Mouse (Mus musculus): ENCODE data around the gene Hhat.

Hhat gene

DNA sequence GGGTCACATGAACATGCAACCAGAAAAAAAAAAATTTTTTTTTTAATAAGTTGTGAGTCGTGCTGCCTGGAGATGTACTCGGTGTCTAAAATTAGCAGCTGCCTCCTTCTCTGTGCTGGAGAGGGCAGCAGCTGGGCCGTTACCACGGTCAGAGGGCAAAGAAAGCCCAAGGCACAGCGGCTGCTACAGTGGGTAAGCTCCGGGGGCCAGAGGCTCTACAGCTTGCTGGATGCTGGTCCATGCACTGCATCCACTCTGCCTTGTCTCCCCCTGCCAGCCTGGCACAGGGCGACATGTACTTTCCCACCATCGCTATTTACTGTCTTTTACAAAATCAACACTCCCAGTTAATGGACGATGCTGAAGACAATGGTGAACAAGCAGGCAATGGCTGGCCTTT lies 226.9 kb downstream of the Hhat start:
- in situ Hi-C loops (cut with MboI; ENCODE audit: low pct_unique_long_range_greater_than_20kb in 1 of 2, low sequenced_read_pairs in 2 of 2, unreplicated experiment in 1 of 2), result no loop called here

DNA sequence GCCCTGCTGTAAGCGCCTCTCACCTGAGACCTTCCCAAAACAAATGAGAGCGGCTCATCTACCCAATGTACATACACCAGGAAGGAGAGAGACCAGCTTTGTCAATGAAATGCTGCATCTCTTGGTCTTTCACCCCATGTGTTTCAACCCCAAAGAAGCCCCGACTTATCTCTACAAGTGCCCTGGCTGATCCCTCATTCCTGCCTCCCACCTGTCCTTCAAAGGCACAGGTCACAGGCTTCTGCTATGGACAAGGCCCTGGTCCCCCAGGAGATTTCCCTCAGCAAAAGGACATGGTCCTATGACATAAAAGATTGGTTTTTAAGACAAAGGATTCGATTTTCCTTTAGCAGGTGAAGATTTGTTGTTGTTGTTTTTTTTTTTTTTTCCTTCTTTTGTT lies 227.3 kb downstream of the Hhat start:
- in situ Hi-C loops (cut with MboI; ENCODE audit: low pct_unique_long_range_greater_than_20kb in 1 of 2, low sequenced_read_pairs in 2 of 2, unreplicated experiment in 1 of 2), result no loop called here

DNA sequence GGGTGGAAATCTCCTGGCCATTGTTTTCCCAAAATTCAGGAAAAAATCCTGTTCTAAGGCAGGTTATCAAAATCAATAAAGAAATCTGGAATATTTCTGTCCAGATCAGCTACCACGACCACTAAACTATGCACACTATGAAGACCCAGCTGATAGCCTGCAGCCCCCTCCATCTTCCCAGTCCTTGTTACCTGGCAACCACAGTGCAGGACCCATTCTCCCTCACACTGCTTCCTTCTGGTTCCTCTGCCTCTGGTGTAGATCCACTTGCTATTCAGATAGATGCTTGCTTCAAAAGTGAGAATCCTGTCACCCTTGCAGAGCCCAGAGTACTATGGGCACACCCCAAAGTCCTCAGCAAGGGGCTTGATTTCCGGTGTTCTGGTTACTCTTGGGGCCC lies 228.9 kb downstream of the Hhat start:
- in situ Hi-C loops (cut with MboI; ENCODE audit: low pct_unique_long_range_greater_than_20kb in 1 of 2, low sequenced_read_pairs in 2 of 2, unreplicated experiment in 1 of 2), result no loop called here

DNA sequence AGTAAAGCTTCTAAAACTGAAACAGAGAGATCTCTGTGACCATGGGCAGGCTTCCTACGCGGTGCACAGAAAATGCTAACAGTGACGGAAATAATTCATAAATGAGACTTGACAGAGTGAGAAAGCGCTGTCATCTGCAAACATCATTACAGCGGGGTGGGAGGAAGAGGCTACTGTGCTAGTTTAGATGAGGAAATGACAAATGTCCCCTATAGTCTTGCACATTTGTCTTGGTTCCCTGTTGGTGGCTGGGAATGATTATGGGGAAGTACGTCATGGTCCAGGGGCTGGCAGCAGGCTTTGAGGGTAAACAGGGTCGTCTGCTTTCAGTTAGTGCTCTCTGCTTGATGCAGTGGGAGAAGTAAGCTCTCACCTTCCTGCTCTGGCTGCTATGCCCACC lies 233.9 kb downstream of the Hhat start:
- in situ Hi-C loops (cut with MboI; ENCODE audit: low pct_unique_long_range_greater_than_20kb in 1 of 2, low sequenced_read_pairs in 2 of 2, unreplicated experiment in 1 of 2), result no loop called here

DNA sequence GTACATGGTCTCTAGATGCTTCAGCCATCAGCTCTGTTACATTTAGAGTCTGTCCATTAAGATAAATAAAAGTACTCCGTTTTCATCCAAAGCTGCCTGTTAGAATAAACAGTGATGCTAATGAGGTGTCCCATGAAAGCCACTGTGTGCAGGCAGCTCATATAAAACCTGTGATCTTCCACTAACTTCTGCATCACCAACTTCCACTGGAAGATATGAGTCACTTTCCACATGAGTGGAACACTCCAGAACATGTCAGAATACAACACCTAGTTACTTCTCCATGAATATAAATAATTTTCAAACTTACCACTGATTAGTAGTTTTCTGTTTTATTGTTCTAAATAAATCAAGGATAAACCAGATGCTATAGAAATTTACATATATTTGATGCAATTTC lies 234.6 kb downstream of the Hhat start:
- in situ Hi-C loops (cut with MboI; ENCODE audit: low pct_unique_long_range_greater_than_20kb in 1 of 2, low sequenced_read_pairs in 2 of 2, unreplicated experiment in 1 of 2), result no loop called here

DNA sequence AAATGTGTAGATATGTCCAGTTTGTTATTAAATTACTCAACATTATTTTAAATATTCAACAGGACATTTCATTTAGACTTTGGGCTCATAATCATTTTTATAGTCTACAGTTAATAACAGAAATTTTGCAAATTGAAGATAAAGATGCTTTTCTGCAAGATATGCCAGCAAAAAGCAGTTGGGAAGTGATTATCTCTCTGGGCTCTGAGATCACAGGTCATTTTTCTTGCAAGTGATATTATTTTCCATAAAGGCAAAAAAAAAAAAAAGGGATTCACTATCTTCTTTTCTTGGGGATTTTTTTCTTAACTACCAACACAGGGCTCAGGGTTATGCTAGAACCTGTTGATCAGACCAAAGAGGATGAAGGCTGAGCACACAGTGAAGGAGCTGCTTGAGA lies 238.0 kb downstream of the Hhat start:
- in situ Hi-C loops (cut with MboI; ENCODE audit: low pct_unique_long_range_greater_than_20kb in 1 of 2, low sequenced_read_pairs in 2 of 2, unreplicated experiment in 1 of 2), result no loop called here

DNA sequence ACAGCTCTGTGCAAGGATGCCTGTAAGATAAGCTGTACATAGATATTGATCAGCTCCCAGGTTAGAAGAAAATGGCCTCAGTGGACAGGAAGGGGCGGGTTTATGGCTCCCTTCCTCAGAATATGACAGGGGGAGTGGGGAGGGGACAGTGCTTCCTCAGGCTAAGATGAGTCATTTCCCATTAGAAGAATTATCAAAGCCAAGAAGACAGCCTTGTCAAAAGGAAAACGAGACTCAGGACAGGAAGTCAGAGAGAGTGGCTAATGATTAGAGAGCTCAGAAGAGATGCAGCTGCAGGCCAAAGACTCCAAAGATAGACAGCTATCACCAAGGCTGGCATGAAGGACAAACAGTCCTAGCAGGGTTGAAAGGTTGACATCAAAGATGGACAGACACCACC lies 238.8 kb downstream of the Hhat start:
- in situ Hi-C loops (cut with MboI; ENCODE audit: low pct_unique_long_range_greater_than_20kb in 1 of 2, low sequenced_read_pairs in 2 of 2, unreplicated experiment in 1 of 2), result no loop called here

DNA sequence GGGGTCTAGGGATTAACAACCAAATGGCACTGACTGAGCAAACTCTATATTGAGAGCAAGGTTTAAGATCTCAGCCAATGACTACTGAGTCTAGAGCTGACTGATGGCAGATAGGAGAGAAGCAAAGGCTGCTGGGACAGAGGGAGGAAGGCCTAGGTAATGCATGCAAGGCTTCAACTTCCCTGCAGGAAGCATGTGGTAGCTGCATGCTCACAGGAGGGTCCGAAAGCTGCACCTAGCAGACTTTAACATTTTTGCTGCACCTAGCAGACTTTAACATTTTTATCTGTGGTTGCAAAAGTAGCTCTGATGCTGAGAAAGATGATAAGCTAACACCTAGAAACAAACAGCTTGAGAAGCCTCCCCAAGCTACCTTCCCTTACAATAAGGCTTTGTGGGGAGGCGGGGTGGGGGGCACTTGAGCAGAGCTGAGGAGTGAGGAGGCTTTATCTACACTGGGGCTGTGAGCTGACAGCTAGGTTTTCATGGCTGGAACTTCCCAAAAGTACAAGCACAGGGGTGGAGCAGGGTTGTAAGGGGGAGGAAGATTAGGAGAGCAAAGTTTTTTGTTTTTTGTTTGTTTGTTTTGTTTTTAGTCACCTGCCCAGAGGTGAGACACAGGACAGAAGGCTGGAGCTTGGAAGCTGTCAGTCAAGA lies 239.4 kb downstream of the Hhat start:
- in situ Hi-C loops (cut with MboI; ENCODE audit: low pct_unique_long_range_greater_than_20kb in 1 of 2, low sequenced_read_pairs in 2 of 2, unreplicated experiment in 1 of 2), result no loop called here

DNA sequence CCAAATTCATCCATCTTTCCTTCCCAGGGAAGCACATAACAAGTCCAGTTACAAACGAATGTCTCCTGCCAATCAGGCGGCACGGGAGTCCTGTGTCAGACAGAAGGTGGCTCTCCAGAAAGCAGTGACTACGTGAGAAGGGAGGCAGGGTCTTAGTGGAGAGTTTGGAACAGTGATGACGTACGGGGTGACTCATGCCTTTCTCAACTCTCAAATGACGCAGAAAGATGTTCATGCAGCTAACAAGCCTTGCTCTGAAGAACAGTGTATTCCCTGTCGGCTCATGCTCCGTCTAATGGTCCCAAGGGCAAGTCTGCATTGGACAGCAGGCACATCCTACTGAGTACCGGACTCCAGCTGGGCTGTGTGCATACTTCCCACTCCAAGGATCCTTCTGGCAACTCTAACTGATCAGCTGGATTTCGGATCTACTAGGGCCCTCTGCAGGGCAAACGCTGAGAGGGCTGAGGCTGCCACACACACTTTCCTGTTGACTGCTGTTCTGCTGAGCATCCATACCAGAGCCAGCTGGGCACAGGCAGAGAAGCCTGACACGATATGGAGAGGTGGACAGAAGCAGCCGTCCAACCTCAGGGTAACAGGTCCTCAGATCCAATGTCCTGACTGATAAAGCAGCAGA lies 245.2 kb downstream of the Hhat start:
- in situ Hi-C loops (cut with MboI; ENCODE audit: low pct_unique_long_range_greater_than_20kb in 1 of 2, low sequenced_read_pairs in 2 of 2, unreplicated experiment in 1 of 2), result no loop called here

DNA sequence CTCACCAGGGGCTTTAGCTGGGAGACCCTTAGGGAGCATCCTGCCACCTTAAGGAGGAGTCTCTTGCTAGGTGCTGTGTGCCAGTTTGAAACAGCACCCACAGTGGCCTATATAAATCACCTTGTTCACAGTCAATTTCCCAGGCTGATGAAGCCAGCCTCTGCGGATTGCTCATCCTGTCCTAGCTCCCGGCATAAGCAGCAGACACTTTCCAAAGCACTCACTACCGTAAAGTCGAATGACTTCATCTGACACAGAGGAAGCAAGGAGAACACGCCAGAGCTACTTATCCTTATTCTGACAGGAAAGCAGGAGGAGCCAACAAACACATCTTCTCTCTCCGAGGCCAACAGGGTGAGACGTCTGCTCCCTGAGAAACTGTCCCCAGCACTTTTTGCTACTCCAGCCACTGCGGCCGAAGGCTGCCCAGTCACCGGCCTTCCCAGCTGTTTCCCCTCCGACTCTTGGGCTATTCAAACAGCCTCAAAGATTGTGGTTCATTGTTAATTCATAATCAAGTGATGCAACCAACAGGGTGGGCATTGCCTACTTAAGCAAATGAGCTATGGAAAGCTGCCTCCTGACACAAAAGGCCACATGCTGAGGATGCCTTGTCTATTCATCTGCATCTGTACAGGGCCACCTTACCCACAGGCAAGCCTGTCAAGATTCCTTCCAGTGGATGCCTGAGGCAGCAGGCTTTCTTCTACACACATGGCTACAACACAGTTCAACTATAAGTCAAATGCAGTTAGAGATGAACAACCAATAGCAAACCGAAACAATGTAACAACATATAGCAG lies 248.4 kb downstream of the Hhat start:
- in situ Hi-C loops (cut with MboI; ENCODE audit: low pct_unique_long_range_greater_than_20kb in 1 of 2, low sequenced_read_pairs in 2 of 2, unreplicated experiment in 1 of 2), result no loop called here

DNA sequence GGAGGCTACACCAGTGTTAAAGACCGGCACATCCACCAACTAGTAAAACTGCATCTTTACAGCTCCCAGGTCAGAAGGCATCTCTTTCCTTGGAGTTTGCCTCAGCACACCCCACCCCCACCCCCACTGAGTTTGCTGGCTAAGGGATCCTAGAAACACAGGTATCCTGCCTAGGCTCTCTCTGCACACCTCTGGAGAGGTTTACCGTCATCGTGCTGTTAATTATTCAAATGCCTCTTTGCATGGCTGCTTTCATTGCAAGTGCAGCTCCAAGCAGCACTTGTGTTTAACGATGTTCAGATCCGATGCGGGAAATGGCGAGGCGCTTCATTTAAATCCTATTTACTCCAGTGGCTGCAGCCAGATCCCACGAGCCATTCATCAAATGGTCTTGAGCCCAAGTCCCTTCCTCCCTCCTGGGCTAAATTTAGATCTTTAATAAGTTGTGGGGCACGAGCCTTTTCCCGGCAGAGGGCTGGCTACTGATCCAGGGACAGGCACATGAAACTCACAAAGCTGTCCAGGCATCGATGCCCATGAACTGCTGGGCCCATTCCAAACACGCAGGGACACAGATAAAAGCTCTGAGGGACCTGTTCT lies 250.1 kb downstream of the Hhat start:
- in situ Hi-C loops (cut with MboI; ENCODE audit: low pct_unique_long_range_greater_than_20kb in 1 of 2, low sequenced_read_pairs in 2 of 2, unreplicated experiment in 1 of 2), result no loop called here

DNA sequence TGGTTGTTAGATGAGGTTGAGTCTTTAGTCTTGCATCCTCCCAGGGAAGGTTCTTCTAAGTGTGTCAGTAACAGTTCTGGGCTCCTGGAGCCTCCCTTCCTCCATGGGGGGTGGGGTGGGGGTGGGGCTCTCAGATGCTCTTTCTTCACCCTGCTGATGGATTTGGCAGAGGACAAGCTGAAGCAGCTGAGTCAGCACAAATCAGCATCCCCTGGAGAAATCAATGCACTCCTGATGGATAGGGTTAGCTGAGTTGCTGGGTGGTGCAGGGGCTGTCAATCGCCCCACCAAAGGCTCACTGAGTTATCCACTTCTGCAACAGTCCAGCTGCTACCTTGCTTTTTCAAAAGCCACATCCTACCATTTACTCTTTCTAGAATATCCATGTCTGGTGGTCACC lies 251.3 kb downstream of the Hhat start:
- in situ Hi-C loops (cut with MboI; ENCODE audit: low pct_unique_long_range_greater_than_20kb in 1 of 2, low sequenced_read_pairs in 2 of 2, unreplicated experiment in 1 of 2), result no loop called here

DNA sequence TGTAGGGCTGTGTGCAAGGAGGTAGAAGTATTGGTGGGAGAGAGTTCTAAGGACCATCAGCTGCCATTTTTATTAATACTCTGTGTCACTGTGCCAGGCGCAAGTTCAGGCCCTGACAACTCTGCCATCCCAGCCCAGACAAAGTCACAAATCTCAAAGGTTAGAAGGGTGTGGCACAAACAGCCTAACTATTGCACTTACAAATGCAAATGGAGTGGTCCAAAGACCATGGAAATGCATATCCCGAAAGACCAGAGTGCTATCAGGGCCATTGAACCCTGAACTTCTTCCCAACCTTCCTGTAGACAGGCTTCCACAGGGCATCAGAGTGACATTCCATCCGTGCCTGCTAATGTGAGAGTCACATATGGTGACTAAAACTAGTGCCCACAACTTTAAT lies 255.7 kb downstream of the Hhat start:
- in situ Hi-C loops (cut with MboI; ENCODE audit: low pct_unique_long_range_greater_than_20kb in 1 of 2, low sequenced_read_pairs in 2 of 2, unreplicated experiment in 1 of 2), result no loop called here

DNA sequence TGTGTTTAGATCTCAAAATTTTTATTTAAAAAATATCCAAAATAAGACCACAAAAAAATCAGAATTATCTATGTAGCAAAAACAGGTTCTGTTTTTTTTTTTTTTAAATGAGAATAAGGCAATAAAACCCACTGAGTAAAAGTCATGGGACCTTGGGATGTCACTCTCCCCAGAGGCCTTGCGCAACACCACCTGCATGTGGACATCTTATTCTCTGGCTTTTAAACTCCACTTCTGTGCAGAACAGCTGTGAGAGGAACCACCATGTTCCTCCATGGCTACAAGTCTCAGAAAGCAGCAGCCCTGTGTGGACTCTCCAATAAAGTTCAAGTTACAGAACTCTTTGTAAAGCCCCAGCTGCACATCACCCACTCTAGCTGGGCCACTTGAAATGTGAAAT lies 258.2 kb downstream of the Hhat start:
- in situ Hi-C loops (cut with MboI; ENCODE audit: low pct_unique_long_range_greater_than_20kb in 1 of 2, low sequenced_read_pairs in 2 of 2, unreplicated experiment in 1 of 2), result no loop called here

DNA sequence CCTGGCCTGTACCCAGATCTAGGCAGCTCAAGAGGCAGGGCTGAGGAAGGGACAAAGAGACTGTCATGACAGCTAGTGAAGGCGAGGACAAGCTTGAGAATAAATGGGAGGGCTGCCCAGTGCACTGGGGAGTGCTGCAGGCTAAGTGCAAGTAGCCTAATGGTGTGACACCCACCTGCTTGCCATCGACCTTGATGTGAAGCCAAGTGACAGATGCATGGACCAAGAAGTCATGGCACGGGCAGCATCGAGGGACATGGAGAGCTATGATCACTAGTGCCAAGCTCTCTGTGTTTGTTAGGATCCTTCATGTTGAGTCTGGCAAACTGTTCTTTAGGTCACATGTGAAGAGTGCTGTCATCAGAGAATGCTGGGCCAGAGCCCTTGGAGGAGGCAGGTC lies 267.4 kb downstream of the Hhat start:
- in situ Hi-C loops (cut with MboI; ENCODE audit: low pct_unique_long_range_greater_than_20kb in 1 of 2, low sequenced_read_pairs in 2 of 2, unreplicated experiment in 1 of 2), result no loop called here

DNA sequence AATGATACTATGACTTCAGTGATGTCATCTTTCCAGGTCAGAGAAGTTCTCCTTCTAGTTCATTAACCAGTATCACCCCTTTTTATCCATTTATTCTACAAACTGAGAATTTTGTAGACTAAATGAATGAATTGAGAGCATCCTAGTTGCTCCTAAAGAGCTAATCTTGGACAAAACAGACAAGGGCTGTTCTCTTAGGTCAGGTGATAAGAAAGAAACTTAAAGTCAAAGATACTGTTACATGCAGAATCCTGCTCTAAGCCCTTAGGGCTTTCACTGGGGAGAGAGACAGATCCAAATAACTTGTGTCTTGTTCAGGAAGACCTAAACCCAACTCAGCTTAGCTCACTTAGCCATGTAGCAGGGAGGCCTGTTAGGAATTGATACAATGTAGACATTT lies 268.2 kb downstream of the Hhat start:
- in situ Hi-C loops (cut with MboI; ENCODE audit: low pct_unique_long_range_greater_than_20kb in 1 of 2, low sequenced_read_pairs in 2 of 2, unreplicated experiment in 1 of 2), result no loop called here

DNA sequence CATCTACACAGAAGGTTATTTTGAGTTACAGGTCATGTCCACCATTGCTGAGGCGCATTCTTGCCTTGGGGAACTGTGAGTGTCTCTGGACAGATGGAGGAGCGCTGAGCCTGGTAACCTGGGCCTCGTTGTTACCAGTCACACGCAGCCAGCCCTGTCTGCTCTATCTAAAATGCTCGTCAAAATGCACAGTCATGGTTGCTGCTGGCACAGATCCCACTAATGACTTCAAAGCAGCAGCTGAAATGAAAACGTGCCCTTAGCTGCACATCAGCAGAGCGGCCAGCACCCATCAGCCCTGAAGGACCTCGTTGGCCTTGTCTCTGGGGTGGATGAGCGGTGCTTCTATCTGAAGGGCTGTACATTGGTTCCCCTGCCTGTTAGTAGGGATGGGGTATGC lies 269.0 kb downstream of the Hhat start:
- in situ Hi-C loops (cut with MboI; ENCODE audit: low pct_unique_long_range_greater_than_20kb in 1 of 2, low sequenced_read_pairs in 2 of 2, unreplicated experiment in 1 of 2), result no loop called here

DNA sequence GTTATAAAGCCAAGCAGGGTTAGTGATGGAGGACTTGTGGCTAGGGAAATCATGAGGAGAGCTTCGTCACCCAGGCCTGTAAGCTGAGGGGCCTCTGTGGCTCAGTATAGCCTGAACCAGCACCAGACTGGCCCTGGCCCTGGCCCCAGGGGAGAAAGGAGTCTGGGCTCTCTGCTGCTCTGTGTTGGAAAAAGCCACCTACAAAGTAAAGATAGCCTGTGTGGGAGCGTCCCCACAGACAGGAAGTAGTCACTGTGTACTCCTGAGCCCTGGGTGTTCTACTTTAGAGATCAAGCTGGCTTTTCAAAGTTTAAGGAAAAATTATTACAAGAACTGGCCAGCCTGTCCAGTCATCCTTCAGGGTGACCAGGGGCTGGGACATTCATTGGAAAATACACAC lies 273.5 kb downstream of the Hhat start:
- in situ Hi-C loops (cut with MboI; ENCODE audit: low pct_unique_long_range_greater_than_20kb in 1 of 2, low sequenced_read_pairs in 2 of 2, unreplicated experiment in 1 of 2), result no loop called here

Data from mouse embryonic stem cell (cell line).